Mouse (Mus musculus) erythroid progenitor cell, adult 5-6 weeks (primary cell): Measurements from ENCODE around the gene Cd4. TPM values are rescaled to one million over a fixed set of nuclear protein-coding genes. Genes with fewer than 3 reads are reported as not detected.

ENCODE experiments used
- ATAC-seq: replicated peaks from 2 replicates; pipeline ENCODE4 v1.8.0; 2016; ENCODE audit warnings: moderate number of reproducible peaks, mild to moderate bottlenecking, moderate TSS enrichment, inconsistent platforms; ENCODE audit not compliant: poor library complexity, low FRiP score, severe bottlenecking
- total RNA-seq, 2 experiments: library from RNA; stranded (forward) in 1 of 2; stranded (reverse) in 1 of 2; fragments of 150-400 nt in 1 of 2; fragments of 186-747, 209-891 nt in 1 of 2; gene quantifications; 2 replicates each; pipeline versions ENCODE4 v1.2.3 to v1.2.4; 2015 to 2017; ENCODE audit warnings: low replicate concordance in 2 of 2

Gene Cd4
- total RNA-seq, 2 experiments from 2014 or later: 6.8 to 12.2 TPM

GRCm38 (mm10) chr6:124916695-124917517, 28.9 kb upstream of the Cd4 start:
- peak; percentile 86 for ATAC-seq

GRCm38 (mm10) chr6:124915942-124916694, 28.1 kb upstream of the Cd4 start:
- no peak for ATAC-seq

DNA sequence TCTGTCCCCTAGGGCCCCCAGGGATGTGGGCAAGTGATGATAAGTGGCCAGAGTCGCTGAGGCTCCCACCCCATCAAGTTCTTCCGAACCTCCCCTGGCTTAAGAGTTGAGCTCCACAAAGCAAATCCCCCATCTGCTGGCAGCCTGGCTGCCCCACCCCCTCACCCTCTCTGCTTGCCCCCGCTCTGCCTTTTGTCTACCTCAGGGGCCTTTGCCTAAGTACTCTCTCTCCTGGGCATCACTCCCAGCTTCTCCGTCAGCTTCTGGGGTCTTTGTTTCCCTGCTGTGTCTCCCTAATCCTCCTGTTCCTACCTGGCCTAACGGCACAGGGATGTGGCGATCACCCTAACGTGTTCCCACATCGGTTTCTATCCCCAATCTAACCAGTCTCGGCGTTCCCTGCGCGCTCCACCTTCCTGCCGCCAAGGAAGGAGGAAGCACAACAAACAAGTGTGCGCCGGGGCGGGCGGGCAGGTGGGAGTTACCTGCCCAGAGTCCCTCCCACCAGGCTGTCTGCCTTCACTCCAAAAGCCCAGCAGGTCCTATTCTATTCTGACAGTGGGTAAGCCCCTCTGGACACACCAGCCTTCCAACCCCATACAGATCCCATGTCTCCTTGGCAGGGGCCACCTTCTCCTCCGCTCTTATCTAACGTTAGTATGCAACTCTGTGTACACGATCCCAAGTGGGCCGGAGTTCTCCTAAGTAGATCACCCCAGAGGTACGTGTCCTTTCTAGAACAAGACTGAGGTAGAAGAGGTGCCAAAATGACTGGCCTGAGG, 27.3 kb upstream of the Cd4 start:
- no peak for ATAC-seq

DNA sequence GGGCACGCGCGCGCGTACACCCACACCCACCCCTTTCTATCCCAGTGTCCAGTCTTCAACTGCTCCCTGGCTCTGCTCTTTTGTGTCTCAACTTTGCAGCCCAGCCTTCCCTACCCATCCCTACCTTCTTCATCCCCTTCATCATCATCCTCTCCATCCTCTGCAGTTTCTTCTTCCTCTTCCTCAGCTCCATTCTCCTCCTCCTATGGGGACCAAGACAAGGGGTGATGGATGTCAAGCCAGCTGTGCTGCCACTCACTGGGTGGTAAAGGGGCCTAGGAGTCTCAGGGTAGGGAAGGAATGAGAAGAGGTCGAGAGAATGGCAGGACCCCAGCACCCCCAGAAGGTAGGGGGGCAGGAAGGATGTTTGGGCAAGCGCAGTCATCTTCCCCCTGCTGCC, 26.5 kb upstream of the Cd4 start:
- no peak for ATAC-seq

DNA sequence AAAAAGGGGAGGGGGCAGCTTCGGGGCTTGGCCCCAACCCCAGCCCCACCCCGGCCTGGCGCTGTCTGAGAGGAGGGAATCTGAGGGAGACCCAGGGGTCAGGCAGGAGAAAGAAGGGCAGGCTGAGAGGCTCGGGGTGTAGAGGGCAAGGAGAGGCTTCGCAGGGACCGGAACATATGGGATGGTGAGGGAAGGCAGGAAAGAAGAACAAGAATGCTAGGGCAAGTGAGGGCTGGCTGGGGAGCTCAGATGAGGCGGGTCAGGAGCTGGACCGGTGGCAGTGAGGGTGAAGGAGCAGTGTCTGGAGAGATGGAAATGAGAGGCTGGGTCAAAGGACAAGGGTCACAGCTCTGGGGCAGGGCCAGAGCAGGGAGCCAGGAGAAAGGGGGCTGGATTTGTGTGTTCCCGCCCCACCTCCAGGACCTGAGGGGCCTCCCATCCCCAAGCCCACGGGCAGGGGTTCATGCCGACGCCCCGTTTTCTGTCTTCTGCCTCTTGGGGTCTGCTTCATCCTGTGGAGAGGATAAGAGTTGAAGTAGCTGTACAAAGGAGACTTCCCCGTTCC, 25.8 kb upstream of the Cd4 start:
- no peak for ATAC-seq

- no peak for ATAC-seq
Observed at GRCm38 (mm10) chr6:124913214-124913613, 25.2 kb upstream of the Cd4 start.

- ATAC-seq: no peak
Observed at GRCm38 (mm10) chr6:124911533-124912218, 23.7 kb upstream of the Cd4 start, which contains the start of gene Lag3. TSS of gene Lag3 (minus strand) at chr6:124911705.

- no peak for ATAC-seq
Observed at GRCm38 (mm10) chr6:124910032-124910431, 22.0 kb upstream of the Cd4 start.

GRCm38 (mm10) chr6:124907767-124908166, 19.7 kb upstream of the Cd4 start:
- ATAC-seq: no peak

DNA sequence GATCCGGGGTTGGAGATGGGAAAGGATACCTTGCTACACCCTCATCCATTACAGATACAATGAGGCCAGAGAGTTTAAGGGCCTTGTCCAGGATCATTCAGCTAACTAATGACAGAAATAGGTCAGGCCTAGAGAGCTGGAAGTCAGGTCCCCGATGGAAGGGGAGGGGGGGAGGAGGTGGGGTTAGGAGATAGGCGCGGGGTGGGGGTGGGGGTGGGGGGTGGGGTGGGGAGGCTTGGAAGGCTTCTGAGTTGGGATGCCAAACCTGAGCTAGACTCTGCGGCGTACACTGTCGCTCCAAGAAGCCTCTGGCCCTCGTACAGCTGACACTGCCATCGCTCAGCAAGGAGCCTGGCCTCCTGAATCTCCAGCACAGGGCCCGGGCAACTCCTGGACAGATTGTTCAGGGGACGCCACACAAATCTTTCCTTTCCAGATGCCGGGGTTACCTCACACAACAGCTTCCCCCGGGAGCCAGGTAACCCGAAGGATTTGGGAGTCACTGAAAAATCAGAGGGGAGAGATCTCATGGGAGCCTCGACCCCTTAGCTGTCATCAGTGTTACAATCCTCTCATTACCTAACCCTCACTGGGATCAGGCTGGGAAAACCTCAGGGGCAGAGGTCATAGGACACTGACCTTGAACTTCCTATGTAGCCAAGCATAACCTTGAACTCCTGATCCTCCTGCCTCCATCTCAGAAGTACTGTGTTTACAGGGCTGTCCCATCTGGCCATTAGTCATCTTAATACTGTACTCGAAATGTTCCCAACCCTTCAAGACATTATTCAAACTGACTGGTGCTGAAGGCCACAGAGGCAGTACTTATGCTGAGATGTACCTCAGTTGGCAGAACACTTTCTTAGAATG, 17.2 kb upstream of the Cd4 start:
- ATAC-seq: no peak

GRCm38 (mm10) chr6:124904161-124904981, 16.4 kb upstream of the Cd4 start:
- ATAC-seq: peak; percentile 73

DNA sequence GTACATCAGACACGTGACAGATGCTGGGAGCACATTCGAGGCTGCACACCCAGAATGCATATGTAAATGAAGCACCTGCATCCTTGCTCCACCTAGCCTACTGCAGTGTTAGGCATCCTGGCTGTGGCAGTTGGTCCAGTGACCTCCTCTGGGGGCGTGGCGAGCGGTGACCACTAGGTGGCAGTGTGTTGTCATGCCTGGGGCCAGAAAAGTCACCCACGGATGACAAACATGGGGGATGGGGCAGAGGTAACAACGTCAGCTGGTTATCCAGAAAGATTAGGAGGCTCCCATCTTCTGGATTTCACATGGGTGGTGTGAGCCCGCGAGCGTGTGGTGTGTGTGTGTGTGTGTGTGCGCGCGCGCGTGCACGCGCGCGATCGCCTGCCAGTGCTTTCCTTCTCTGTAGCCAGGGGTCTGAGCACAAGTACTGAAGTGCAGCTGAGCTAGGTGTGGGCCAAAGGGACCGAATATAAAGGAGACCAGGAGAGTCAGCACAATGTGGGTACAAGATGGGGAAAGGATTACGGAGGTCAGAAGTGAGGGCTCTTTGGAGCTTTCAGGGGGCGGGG, 15.6 kb upstream of the Cd4 start:
- ATAC-seq: peak; percentile 95

- ATAC-seq: no peak
Observed at GRCm38 (mm10) chr6:124901851-124902250, 13.8 kb upstream of the Cd4 start.

DNA sequence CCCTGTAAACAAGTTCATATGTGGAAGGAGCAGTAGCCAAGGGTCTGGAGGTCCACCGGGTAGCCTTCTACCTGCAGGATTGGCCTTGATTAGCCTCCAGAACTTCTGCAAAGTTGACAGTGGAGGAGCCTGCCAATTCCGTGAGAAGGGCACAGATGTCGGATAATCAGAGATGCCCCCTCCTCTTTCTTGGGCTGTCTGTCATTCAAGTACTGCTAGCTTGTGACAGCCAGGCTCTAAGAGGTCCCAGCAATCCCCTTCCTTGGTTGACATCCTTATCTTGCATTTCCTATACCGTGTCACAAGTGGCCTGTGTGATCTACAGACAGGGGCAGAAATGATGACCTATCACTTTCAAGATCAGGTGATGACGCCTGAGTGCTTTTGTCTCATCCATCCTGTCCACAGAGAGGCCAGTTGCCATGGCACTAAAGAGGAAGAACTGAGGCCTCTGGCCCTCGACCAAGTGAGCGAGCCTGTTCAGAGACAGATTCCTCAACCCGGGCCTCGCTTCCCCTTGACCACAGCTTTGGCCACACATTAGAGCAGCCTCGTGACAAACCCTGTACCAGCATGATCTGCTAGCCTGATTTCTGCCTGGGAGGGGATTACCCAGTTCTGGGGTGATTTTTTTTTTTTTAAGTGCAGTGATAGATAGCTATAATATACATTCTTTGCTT, 12.9 kb upstream of the Cd4 start:
- ATAC-seq: no peak

DNA sequence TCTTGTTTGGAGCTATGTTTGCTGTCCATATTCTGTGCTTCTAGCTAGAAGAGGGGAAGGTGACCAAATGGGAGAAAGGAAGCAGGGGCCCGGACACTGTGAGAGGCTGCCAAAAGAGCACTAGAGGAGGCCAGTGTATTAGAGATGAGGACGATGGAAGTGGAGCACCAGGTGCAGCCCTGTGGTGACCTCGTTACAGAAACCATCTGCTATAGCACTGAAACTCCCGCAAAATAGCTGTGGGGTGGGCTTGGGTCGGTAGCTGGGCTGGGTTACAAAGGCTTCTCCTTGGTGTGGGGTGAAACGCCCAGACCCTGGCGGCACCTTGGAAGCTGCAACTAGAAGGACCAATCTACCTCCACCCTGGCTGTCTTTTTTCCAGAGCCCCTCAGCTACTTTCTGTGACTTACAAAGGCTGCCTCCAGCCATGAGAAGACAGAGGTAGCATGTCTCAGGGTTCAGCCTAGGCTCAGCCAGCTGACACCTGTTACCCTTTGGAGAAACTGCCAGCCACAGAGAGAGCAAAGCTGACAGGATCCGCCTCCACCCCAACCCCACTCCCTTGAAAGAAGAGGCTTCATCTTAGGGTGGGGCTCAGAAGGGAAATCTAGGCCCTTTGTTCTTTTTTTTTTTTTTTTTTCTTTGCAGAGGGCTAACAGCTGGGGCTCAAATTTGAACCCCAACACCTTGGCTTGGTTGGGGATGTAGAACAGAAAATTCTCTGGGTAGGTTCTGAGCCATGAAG, 12.2 kb upstream of the Cd4 start:
- ATAC-seq: no peak

DNA sequence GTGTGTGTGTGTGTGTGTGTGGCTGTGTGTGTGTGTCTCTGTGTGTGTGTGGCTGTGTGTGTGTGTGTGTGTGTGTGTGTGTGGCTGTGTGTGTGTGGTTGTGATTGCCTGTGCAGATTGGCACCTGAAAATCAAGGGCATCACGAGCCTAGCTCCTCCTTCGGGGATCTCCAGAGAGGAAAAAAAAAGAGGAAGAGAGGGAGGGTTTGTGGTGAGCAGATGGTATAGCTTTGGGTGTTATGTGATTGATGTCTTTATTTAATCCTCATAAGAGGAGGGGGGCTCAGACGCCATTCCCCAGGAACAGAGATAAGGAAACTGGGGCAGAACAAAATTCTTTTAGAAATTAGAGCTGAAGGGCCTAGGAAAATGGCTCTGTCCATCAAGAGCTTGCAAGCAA, 10.3 kb upstream of the Cd4 start:
- no peak for ATAC-seq
